Mouse (Mus musculus) T-cell, adult 2 months (primary cell): ENCODE data around the gene Vcpkmt.
"Not testable (repeated sequence)": the region's sequence is repeated elsewhere in the genome, so short reads cannot be mapped to it uniquely, and the experiment has no call there.

Experiments used
- DNase-seq: peaks from one replicate; pipeline ENCODE4 v3.0.0; 2022; ENCODE audit warnings: low spot score

The Vcpkmt gene

GRCm38 (mm10) chr12:69582613-69583269 lies at the start of gene Vcpkmt:
Gene Vcpkmt (minus strand): TSS chr12:69583028.
- peak; percentile 91 for DNase-seq

GRCm38 (mm10) chr12:69618590-69618989 lies 35.8 kb upstream of the Vcpkmt start:
- DNase-seq = not testable (repeated sequence)

GRCm38 (mm10) chr12:69604367-69604766 lies 21.5 kb upstream of the Vcpkmt start:
- no peak for DNase-seq

GRCm38 (mm10) chr12:69597446-69597845 lies 14.6 kb upstream of the Vcpkmt start:
- no peak for DNase-seq

GRCm38 (mm10) chr12:69593130-69593529 lies 10.3 kb upstream of the Vcpkmt start:
- no peak for DNase-seq

GRCm38 (mm10) chr12:69583270-69583629 lies 422 bp upstream of the Vcpkmt start:
- no peak for DNase-seq

GRCm38 (mm10) chr12:69582216-69582612 lies 614 bp downstream of the Vcpkmt start:
- no peak for DNase-seq

- DNase-seq = peak; percentile 45
These were observed 3.2 kb downstream of the Vcpkmt start for GRCm38 (mm10) chr12:69579623-69580022.

- DNase-seq = no peak
These were observed 6.7 kb downstream of the Vcpkmt start for GRCm38 (mm10) chr12:69576120-69576627.

- peak; percentile 70 for DNase-seq
These were observed 8.6 kb downstream of the Vcpkmt start for GRCm38 (mm10) chr12:69573916-69574881.

GRCm38 (mm10) chr12:69573271-69573670 lies 9.6 kb downstream of the Vcpkmt start:
- no peak for DNase-seq

GRCm38 (mm10) chr12:69569926-69570325 lies 12.9 kb downstream of the Vcpkmt start:
- DNase-seq = no peak

GRCm38 (mm10) chr12:69568266-69568665 lies 14.6 kb downstream of the Vcpkmt start:
- DNase-seq = no peak

GRCm38 (mm10) chr12:69561006-69561405 lies 21.8 kb downstream of the Vcpkmt start:
- DNase-seq = not testable (repeated sequence)

- DNase-seq = no peak
These were observed 26.5 kb downstream of the Vcpkmt start for GRCm38 (mm10) chr12:69556221-69556861.

- no peak for DNase-seq
These were observed 37.2 kb downstream of the Vcpkmt start for GRCm38 (mm10) chr12:69545456-69546178.

- DNase-seq = no peak
These were observed 37.8 kb downstream of the Vcpkmt start for GRCm38 (mm10) chr12:69544994-69545393.

GRCm38 (mm10) chr12:69544562-69544961 lies 38.3 kb downstream of the Vcpkmt start:
- DNase-seq = no peak

GRCm38 (mm10) chr12:69542376-69542775 lies 40.5 kb downstream of the Vcpkmt start:
- no peak for DNase-seq

GRCm38 (mm10) chr12:69541663-69542062 lies 41.2 kb downstream of the Vcpkmt start:
- DNase-seq = no peak

GRCm38 (mm10) chr12:69539353-69539752 lies 43.5 kb downstream of the Vcpkmt start:
- peak; percentile 66 for DNase-seq
